Mouse (Mus musculus): ENCODE data around the gene Dera. TPM values are rescaled to one million over a fixed set of nuclear protein-coding genes. Genes with fewer than 3 reads are reported as not detected.

Dera gene
- polyA plus RNA-seq, 1 experiment from 2014 or later: 72.3 TPM

DNA sequence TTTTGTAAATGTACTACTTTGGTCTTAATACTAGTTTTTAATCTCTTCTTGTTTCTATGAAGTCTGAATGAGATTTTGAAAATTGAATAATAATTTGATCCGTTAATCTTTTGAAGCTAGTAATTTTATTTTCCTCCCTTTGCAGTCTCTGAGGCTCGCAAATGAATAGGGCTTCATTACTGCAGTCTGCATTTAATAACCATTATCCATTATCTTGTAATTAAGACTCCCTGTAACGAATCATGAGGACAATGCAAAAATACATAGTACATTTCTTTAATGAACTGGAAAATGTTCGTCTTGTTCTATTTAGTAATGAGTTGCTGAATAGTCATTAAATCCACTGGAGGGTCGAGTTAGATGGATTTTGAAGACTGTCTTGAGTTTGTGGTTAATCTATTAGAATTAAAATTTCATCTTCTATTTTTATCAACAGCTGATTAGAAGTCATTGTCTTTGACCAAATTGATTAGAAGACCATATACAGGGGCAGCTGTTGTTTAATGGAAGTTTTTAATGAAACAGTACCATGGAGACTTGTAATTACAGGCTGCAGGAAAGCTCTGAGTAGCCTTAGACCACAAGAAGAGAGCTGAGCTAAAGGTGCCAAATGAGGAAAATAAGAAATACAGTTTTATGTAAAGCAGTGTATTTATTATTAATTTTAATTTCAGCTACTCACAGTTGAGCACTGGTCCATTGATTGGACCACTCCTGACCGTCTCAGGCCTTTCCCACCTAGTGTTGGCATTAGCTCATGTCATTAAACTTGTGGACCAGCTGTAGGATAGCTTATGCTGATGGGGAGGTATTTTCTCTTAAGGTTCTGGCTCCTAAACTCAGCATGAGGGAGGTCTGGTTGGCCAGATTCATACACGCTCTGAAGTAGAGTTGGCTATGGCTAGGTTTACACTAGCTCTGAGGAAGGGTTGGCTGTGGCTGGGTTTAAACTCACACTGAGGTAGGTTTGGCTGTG lies 70.0 kb downstream of the Dera start:
- 88% methylated on average over 7 of the region's 7 CpGs for WGBS
- no peak overlapping the region for H3K27ac ChIP-seq (replicated peaks)
- H3K27me3 ChIP-seq (replicated peaks; ENCODE audit: low read depth, poor library complexity, severe bottlenecking): no peaks in the 10 kb centered on the region

GRCm38 (mm10) chr6:137825022-137825613 lies 70.8 kb downstream of the Dera start:
- no peak for DNase-seq (ENCODE audit: low spot score)
- Histone ChIP-seq H3K9me3 (no peaks in the 10 kb centered on the region), H3K27ac (replicated peaks) (no peak overlapping the region), H3K4me1 (peaks cover 3% of the 10 kb centered on the region; the same call in 1 of the 2 replicates), H3K36me3 (replicated peaks) (no peaks in the 10 kb centered on the region), H3K4me3 (no peak overlapping the region), H3K27me3 (replicated peaks; ENCODE audit: low read depth, poor library complexity, severe bottlenecking) (no peaks in the 10 kb centered on the region)
- WGBS: 93% methylated on average over 5 of the region's 5 CpGs

More for the DNA sequence above, 70.0 kb downstream of the Dera start:
- Histone ChIP-seq H3K4me1 (peaks cover 3% of the 10 kb centered on the region; the same call in 1 of the 2 replicates), H3K9me3 (no peaks in the 10 kb centered on the region), H3K36me3 (replicated peaks) (no peaks in the 10 kb centered on the region), H3K4me3 (no peak overlapping the region)
- no peak for DNase-seq (ENCODE audit: low spot score)

DNA sequence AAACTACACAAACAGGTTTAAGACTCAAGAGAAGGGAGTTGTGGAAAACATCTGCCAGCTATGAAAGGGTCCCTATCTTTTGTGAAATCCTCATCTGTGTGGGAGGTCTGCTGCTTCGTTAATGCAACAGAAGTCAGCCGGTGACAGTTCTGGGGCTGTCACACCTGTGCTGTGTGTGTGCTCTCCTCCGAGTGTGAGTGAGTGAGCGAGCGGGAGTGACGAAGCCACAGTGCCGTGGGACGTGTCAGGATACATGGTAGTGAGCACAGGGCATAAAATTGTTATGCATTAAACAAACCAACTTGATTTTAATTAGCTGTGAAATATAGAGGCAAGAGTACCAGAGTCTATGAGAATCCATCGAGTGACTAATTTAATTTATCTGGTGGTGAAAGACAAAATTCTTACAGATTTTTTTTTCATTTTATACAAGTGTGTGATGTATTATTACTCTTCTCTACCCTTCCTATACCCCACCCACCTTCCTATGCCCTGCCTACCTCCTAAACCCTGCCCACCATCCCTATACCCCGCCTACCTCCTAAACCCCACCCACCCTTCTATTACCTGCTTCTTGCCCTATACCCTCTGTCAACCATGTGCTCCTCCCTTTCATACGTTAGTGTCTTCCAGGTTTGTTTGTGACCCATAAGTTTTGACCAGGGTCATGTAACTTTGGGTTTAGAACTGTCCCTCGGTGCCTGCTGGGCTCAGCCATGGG lies 74.9 kb downstream of the Dera start:
- Histone ChIP-seq H3K36me3 (replicated peaks) (no peaks in the 10 kb centered on the region), H3K4me3 (no peak overlapping the region), H3K27ac (replicated peaks) (no peak overlapping the region), H3K27me3 (replicated peaks; ENCODE audit: low read depth, poor library complexity, severe bottlenecking) (no peaks in the 10 kb centered on the region), H3K4me1 (no peaks in the 10 kb centered on the region; the same call in 1 of the 2 replicates), H3K9me3 (no peaks in the 10 kb centered on the region)
- 88% methylated on average over 12 of the region's 12 CpGs for WGBS
- no peak for DNase-seq (ENCODE audit: low spot score)

DNA sequence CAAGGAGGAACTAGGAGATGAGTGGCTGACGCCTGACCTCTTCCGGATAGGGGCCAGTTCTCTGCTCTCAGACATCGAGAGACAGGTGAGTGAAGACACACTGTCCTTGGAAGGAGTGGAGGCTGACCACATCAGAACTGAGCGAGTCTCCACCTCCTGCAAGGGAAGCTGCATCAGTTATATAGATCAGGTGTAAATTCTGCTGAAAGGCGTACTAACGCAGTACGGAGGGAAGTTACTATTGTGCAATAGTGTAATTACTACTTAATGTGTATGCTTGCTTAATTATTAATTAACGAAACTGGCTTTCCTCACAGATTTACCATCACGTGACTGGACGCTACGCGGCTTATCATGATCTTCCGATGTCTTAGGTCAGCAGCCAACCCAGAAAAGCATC lies 82.5 kb downstream of the Dera start:
- DNase-seq (ENCODE audit: low spot score): no peak
- 96% methylated on average over 13 of the region's 13 CpGs for WGBS
- Histone ChIP-seq H3K36me3 (replicated peaks) (no peaks in the 10 kb centered on the region), H3K27me3 (replicated peaks; ENCODE audit: low read depth, poor library complexity, severe bottlenecking) (no peaks in the 10 kb centered on the region), H3K4me3 (no peak overlapping the region), H3K9me3 (no peaks in the 10 kb centered on the region), H3K4me1 (no peaks in the 10 kb centered on the region), H3K27ac (replicated peaks) (no peak overlapping the region)

GRCm38 (mm10) chr6:137843337-137843736 lies 89.0 kb downstream of the Dera start:
- no peaks in the 10 kb centered on the region for H3K27me3 ChIP-seq (replicated peaks; ENCODE audit: low read depth, poor library complexity, severe bottlenecking)
- DNase-seq (ENCODE audit: low spot score): no peak
- H3K27ac ChIP-seq (replicated peaks): no peak overlapping the region
- H3K9me3 ChIP-seq: no peaks in the 10 kb centered on the region
- H3K4me3 ChIP-seq: no peak overlapping the region
- H3K36me3 ChIP-seq (replicated peaks): no peaks in the 10 kb centered on the region
- H3K4me1 ChIP-seq: no peaks in the 10 kb centered on the region
- WGBS: 90% methylated on average over 3 of the region's 3 CpGs

DNA sequence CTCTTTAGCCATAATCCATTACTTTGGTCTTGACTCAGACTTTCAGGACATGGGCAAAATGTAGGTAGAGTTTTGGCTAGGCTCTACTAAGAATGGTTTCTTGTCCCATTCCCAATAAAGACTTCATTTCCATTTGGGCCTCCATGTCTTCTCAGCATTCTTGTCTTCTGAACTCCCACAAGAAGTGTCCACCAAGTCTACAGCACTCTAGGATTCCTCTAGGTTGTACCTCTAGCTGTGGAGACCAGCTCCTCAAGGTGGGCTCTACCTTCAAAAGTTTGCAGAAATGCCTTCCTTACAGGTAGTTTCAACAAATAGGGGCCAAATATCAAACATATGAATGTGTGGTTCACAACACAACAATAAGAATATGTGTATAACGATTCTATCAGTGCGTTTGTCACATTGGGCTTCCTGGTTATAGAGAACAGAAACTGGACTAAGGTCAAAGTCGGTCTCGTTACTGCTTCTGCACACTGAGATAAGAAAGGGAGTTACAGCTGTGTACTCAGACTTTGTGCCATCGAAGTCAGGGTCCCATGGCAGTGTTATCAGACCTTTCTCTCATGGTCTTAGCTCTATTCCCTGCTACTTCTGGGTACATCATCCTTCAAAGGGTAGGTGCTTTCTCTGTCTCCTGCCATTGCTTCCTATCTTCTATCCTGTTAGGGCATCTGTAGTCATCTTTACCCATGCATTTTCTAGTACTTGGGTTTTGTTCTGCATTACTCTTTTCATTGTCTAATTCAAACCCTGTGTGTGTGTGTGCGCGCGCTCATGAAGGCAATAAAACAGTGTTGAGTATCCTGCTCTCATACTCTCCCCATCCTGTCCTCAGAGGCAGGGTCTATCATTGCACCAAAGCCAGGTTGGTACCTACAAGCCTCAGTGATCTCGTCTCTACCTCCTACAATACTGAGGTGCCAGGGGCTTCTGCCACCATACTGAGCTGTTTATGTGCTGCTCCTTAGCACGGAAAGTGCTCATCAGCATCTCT lies 103.2 kb downstream of the Dera start:
- Histone ChIP-seq H3K27me3 (replicated peaks; ENCODE audit: low read depth, poor library complexity, severe bottlenecking) (no peaks in the 10 kb centered on the region), H3K9me3 (peaks cover 5% of the 10 kb centered on the region; the same call in 1 of the 2 replicates), H3K36me3 (replicated peaks) (no peaks in the 10 kb centered on the region), H3K4me3 (no peak overlapping the region), H3K27ac (replicated peaks) (no peak overlapping the region), H3K4me1 (no peaks in the 10 kb centered on the region)
- 92% methylated on average over 10 of the region's 10 CpGs for WGBS
- no peak for DNase-seq (ENCODE audit: low spot score)

DNA sequence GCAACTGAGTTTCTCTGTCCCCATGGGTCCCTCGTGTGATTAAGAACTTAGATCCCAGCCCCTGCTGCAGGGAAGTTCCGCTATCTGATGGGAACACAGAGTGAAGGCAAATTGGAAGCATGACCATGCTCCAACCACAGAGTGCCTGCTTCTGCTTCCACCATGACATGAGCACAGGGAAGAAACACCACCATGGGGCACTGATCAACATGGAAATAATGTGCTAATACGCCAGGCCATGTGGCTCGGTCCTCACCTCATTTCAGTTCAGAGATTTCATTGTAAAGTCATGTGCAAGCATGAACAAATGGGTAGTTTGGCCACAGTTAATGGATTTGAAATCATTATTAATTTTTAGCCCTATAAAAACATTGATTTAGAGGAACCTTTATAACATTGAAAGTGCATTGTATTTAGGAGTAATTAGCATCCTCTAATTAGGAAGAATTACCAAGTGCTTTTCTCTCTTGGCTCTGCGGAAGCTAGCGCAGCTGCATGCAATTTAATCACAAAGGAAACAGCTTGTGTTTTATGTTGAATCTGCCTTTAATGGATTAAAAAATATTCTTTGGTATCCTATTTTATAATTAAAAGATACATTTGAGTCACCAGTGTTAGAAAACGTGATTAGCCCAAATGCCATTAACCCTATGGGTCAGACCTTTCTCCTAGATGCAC lies 115.7 kb downstream of the Dera start:
- DNase-seq (ENCODE audit: low spot score): no peak
- H3K4me3 ChIP-seq: no peak overlapping the region
- H3K4me1 ChIP-seq: no peaks in the 10 kb centered on the region
- H3K27me3 ChIP-seq (replicated peaks; ENCODE audit: low read depth, poor library complexity, severe bottlenecking): no peaks in the 10 kb centered on the region
- no peak overlapping the region for H3K27ac ChIP-seq (replicated peaks)
- WGBS: 90% methylated on average over 7 of the region's 7 CpGs
- no peaks in the 10 kb centered on the region for H3K36me3 ChIP-seq (replicated peaks)
- H3K9me3 ChIP-seq: no peaks in the 10 kb centered on the region

- no peaks in the 10 kb centered on the region for H3K27me3 ChIP-seq (replicated peaks; ENCODE audit: low read depth, poor library complexity, severe bottlenecking)
- H3K4me3 ChIP-seq: no peak overlapping the region
- no peaks in the 10 kb centered on the region for H3K36me3 ChIP-seq (replicated peaks)
- no peak overlapping the region for H3K27ac ChIP-seq (replicated peaks)
- H3K9me3 ChIP-seq: no peaks in the 10 kb centered on the region
- H3K4me1 ChIP-seq: no peaks in the 10 kb centered on the region
- no peak for DNase-seq (ENCODE audit: low spot score)
- WGBS: 88% methylated on average over 6 of the region's 6 CpGs
These were observed 116.3 kb downstream of the Dera start for GRCm38 (mm10) chr6:137870667-137871066.

- no peaks in the 10 kb centered on the region for H3K4me1 ChIP-seq
- H3K36me3 ChIP-seq (replicated peaks): no peaks in the 10 kb centered on the region
- 35% methylated on average over 17 of the region's 17 CpGs for WGBS
- no peak overlapping the region for H3K27ac ChIP-seq (replicated peaks)
- H3K4me3 ChIP-seq: peak overlapping the region; percentile 37
- DNase-seq (ENCODE audit: low spot score): peak; percentile 66
- no peaks in the 10 kb centered on the region for H3K9me3 ChIP-seq
- H3K27me3 ChIP-seq (replicated peaks; ENCODE audit: low read depth, poor library complexity, severe bottlenecking): no peaks in the 10 kb centered on the region
These were observed 117.8 kb downstream of the Dera start for GRCm38 (mm10) chr6:137872055-137872735.

DNA sequence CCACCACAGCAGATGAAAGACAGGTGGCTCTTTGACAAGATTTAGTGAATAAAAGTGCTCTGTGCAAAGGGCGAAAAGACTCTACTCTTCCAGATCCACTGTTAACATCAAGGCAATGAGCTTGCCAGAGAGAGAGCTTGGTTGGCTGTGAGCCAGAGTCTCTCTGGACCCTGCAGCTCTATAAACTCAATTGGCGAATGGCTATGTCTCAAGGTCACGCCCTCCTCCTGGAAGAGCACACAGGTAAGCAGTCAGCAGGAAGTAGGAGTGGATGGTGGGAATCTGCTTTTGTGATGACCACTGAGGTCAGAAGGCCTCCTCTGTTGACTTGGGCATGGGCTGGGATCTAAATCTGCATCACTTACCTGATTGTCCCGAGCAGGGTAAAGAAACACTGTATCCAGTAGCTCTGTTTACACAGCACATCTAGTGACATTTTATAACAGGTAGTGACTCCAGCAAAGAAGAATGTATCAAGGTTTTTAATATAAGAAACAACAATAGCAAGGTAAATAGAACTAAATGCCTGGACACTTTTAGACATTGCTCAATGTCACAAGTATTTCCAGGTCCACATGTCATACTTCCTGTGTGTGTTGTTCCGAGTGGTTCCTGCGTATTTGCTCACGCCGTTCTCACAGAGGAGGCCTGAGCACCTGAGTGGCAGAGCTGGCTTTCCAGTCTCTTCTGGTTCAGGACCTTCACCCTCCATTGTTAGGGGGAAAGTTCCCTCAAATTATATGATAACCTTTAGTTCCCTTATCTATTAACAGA lies 120.3 kb downstream of the Dera start:
- H3K27ac ChIP-seq (replicated peaks): no peak overlapping the region
- H3K4me1 ChIP-seq: no peaks in the 10 kb centered on the region
- no peaks in the 10 kb centered on the region for H3K27me3 ChIP-seq (replicated peaks; ENCODE audit: low read depth, poor library complexity, severe bottlenecking)
- 91% methylated on average over 8 of the region's 8 CpGs for WGBS
- DNase-seq (ENCODE audit: low spot score): no peak
- no peak overlapping the region for H3K4me3 ChIP-seq
- H3K9me3 ChIP-seq: no peaks in the 10 kb centered on the region
- H3K36me3 ChIP-seq (replicated peaks): no peaks in the 10 kb centered on the region

Measured in embryonic facial prominence, embryonic 10.5 days (tissue).